Mouse (Mus musculus) gastrocnemius, adult 8-10 months (tissue): ENCODE data around the gene Arid3a. TPM values are rescaled to one million over a fixed set of nuclear protein-coding genes. Genes with fewer than 3 reads are reported as not detected.

Source experiments
- DNase-seq, 2 experiments: peaks; one replicate each; pipeline ENCODE4 v3.0.0; 2022; ENCODE audit warnings: low spot score in 2 of 2
- total RNA-seq, 4 experiments: library from RNA; stranded (reverse); gene quantifications; 2 replicates each; pipeline ENCODE4 v1.2.4; 2022

Gene Arid3a
- total RNA-seq, 4 experiments from 2014 or later, result 1.5 to 2.3 (median 2.1) TPM

DNA sequence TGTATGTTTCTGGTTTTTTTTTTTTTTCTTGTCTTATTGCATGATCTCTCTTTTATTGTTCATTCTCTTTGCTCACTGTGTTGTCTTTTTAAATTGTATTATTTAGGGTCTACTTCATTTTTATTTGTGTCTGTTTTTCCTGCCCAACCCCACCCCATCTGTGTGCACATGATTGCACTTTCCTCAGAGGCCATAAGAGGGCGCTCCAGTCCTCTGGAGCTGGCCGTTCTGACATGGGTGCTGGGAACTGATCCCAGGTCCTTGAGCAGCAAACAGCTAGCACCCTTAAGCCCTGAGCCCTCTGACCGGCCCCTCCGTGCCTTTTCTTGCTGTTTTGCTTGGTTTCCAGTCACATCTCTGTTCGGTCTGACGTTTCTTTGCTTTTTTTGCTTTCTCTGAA, 64.7 kb downstream of the Arid3a start:
- DNase-seq, result no peak

- DNase-seq, result no peak
These were observed 67.7 kb downstream of the Arid3a start for GRCm38 (mm10) chr10:79994397-79995115.

DNA sequence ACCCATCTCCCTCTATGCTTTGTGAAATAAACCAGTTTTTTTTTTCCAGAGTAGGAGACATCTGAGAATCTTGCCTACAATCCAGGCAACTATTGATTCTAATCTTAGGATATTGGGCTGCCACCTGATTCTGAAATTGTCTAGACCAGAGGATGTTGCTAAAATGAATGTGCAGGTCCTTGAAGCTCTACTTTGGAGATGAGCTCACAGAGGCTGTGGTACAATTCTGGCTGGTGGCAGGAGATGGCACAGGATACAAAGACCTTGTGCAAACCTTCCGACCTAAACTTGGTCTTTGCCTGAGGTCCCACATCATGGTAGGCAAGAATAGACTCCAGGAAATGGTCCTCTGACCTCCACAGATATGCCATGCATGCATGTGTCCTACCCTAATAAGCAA, 68.8 kb downstream of the Arid3a start:
- no peak for DNase-seq

DNA sequence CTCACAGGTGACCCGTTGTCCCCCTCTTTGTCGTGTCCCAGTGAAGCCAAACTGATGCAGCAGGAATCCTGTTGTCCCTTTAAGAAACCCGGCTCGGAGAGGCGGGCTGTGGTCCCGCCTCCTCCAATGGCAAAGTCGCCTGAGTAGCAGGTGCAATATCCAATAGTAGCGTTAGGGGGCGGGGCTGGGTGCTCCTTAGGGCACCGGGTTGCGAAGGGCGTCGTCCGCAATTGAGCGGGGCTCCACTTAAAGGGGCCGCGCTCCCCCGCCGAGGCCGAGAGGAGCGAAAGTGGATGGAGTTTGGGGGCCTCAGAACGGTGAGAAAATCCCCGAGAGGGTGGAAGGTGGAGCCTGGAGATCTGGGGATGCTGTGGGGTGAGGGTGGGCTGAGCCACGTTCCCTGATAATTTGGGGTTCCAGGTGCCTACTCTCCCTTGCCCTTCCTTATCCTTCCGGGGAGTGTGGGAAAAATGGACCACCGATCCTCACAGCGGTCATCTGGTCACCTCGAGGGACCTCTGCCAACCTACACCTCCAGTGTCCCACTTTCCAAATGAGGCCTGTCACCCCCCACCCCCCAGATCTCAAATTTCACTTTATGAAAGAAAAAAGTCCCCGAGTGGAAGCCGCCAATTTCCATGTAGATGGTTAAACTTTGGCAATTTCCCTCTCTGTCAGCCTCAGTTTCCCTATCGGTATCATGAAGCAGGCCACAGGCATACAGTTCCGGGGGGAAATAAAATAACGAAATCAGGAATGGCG, 69.6 kb downstream of the Arid3a start, which contains the start of gene Abca7:
Gene Abca7 (plus strand): TSS at position 223 of the 762 bp plus-strand sequence.
- peak; percentile 93 to 94 for DNase-seq

- no peak for DNase-seq
These were observed 70.4 kb downstream of the Arid3a start for GRCm38 (mm10) chr10:79997034-79997760.

- no peak for DNase-seq
These were observed 71.0 kb downstream of the Arid3a start for GRCm38 (mm10) chr10:79997819-79998218.

DNA sequence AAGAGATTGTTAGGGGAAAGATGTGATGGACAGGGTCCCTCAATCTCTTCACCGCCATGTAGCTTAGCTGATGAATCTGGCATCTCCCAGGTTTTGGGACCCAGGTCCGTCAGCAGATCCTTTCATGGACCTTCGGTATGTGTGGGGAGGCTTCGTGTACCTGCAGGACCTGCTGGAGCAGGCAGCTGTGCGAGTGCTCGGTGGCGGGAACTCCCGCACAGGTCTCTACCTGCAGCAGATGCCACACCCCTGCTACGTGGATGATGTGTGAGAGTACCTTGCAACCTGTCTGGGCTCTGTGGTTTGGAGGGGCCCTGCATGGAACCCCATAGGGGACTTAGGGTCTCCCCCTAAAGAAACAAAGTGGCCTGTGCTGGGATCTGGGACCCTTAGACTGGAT, 75.1 kb downstream of the Arid3a start:
- DNase-seq, result no peak

DNA sequence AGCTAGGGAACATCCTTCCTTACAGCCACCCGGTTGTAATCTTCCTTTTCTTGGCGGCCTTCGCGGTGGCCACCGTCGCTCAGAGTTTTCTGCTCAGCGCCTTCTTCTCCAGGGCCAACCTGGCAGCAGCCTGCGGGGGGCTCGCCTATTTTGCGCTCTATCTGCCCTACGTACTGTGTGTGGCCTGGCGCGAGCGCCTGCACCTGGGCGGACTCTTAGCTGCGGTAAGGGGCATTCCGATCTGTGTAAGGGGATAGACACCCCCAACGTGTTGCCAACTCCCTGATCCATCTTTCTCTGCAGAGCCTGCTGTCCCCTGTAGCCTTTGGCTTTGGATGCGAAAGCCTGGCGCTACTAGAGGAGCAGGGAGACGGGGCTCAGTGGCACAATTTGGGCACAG, 76.0 kb downstream of the Arid3a start:
- DNase-seq, result no peak

- no peak for DNase-seq
These were observed 76.8 kb downstream of the Arid3a start for GRCm38 (mm10) chr10:80003374-80004232.

GRCm38 (mm10) chr10:80004233-80004705, 77.4 kb downstream of the Arid3a start:
- DNase-seq, result no peak

Other genes starting within 250 kb of the Arid3a start
- gene Cdc34, start 244.8 kb upstream of the Arid3a start, total RNA-seq, result 100 to 1,000 TPM; 381 to 451 (median 390) TPM
- 10 to 100 TPM in 3 of 4 experiments, 1 to 10 TPM in 1; 9.9 to 15.9 (median 10.2) TPM for gene Gzmm, start 238.0 kb upstream of the Arid3a start, total RNA-seq
- gene Bsg, start 222.6 kb upstream of the Arid3a start, total RNA-seq, result 100 to 1,000 TPM; 524 to 920 (median 651) TPM
- gene Hcn2, start 210.4 kb upstream of the Arid3a start, total RNA-seq, result under 1 TPM; 0.39 to 0.86 (median 0.73) TPM
- 10 to 100 TPM; 34.1 to 47.2 (median 38.3) TPM for gene Polrmt, start 180.5 kb upstream of the Arid3a start, total RNA-seq
- not detected for gene Fgf22, start 172.0 kb upstream of the Arid3a start, total RNA-seq
- 10 to 100 TPM; 51.9 to 80.5 (median 53.3) TPM for gene Rnf126, start 160.1 kb upstream of the Arid3a start, total RNA-seq
- 1 to 10 TPM in 2 of 4 experiments, under 1 TPM in 2; 0.73 to 1.2 (median 1.1) TPM for gene Fstl3, start 149.8 kb upstream of the Arid3a start, total RNA-seq
- gene Prss57, start 136.1 kb upstream of the Arid3a start, total RNA-seq, result not detected
- gene Palm, start 133.5 kb upstream of the Arid3a start, total RNA-seq, result 10 to 100 TPM in 3 of 4 experiments, 1 to 10 TPM in 1; 6.8 to 12.3 (median 11.2) TPM
- not detected for gene Misp, start 106.1 kb upstream of the Arid3a start, total RNA-seq
- gene Ptbp1, start 72.6 kb upstream of the Arid3a start, total RNA-seq, result 10 to 100 TPM; 11.8 to 19.3 (median 14.8) TPM
- not detected for gene Prtn3, start 52.6 kb upstream of the Arid3a start, total RNA-seq
- under 1 TPM in 1 of 4 experiments, not detected in 3; 0.40 TPM for gene Plppr3, start 52.4 kb upstream of the Arid3a start, total RNA-seq
- not detected for gene Elane, start 40.8 kb upstream of the Arid3a start, total RNA-seq
- 100 to 1,000 TPM in 1 of 4 experiments, 10 to 100 TPM in 3; 10.7 to 257 (median 39.5) TPM for gene Cfd, start 36.2 kb upstream of the Arid3a start, total RNA-seq
- 10 to 100 TPM; 30.8 to 37.1 (median 32.9) TPM for gene Med16, start 18.1 kb upstream of the Arid3a start, total RNA-seq
- gene Gm26602, start 16.2 kb upstream of the Arid3a start, total RNA-seq, result not detected
- under 1 TPM; 0.13 to 0.36 (median 0.22) TPM for gene Kiss1r, start 10.1 kb upstream of the Arid3a start, total RNA-seq
- gene R3hdm4, start 5.8 kb upstream of the Arid3a start, total RNA-seq, result 100 to 1,000 TPM; 124 to 137 (median 129) TPM
- 10 to 100 TPM; 20.1 to 26.7 (median 23.0) TPM for gene Wdr18, start 33.1 kb downstream of the Arid3a start, total RNA-seq
- gene Grin3b, start 43.7 kb downstream of the Arid3a start, total RNA-seq, result under 1 TPM; 0.13 to 0.52 (median 0.36) TPM
- 10 to 100 TPM; 67.9 to 81.4 (median 74.4) TPM for gene Tmem259, start 57.3 kb downstream of the Arid3a start, total RNA-seq
- gene Cnn2, start 61.5 kb downstream of the Arid3a start, total RNA-seq, result 1 to 10 TPM; 2.7 to 5.3 (median 4.3) TPM
- gene Abca7, start 69.5 kb downstream of the Arid3a start, total RNA-seq, result 1 to 10 TPM; 7.3 to 8.6 (median 8.1) TPM
- 1 to 10 TPM in 2 of 4 experiments, under 1 TPM in 2; 0.48 to 1.3 (median 0.84) TPM for gene Arhgap45, start 89.6 kb downstream of the Arid3a start, total RNA-seq
- gene Polr2e, start 112.8 kb downstream of the Arid3a start, total RNA-seq, result 10 to 100 TPM; 38.3 to 47.6 (median 39.7) TPM
- 100 to 1,000 TPM; 510 to 613 (median 541) TPM for gene Gpx4, start 120.1 kb downstream of the Arid3a start, total RNA-seq
- gene Sbno2, start 178.5 kb downstream of the Arid3a start, total RNA-seq, result 1 to 10 TPM; 4.8 to 5.7 (median 5.3) TPM
- 100 to 1,000 TPM; 157 to 173 (median 162) TPM for gene Stk11, start 188.8 kb downstream of the Arid3a start, total RNA-seq
- 100 to 1,000 TPM; 525 to 571 (median 544) TPM for gene Atp5d, start 211.6 kb downstream of the Arid3a start, total RNA-seq
- 1 to 10 TPM; 1.9 to 4.0 (median 2.9) TPM for gene Cbarp, start 213.8 kb downstream of the Arid3a start, total RNA-seq
- gene Midn, start 221.2 kb downstream of the Arid3a start, total RNA-seq, result 10 to 100 TPM; 20.8 to 36.0 (median 29.5) TPM
- 10 to 100 TPM; 23.4 to 49.1 (median 31.4) TPM for gene Cirbp, start 238.9 kb downstream of the Arid3a start, total RNA-seq
- 1 to 10 TPM; 4.3 to 7.8 (median 6.9) TPM for gene 1600002K03Rik, start 245.9 kb downstream of the Arid3a start, total RNA-seq